Comparison of ENCODE assay signal across 7 mouse cellular contexts in genomic region chr2:32174170-32174741, GRCm38 (mm10). TPM values are rescaled to one million over a fixed set of nuclear protein-coding genes. Genes with fewer than 3 reads are reported as not detected.
DNase-seq lines count a peak whose midpoint lies in the region; ATAC-seq and TF ChIP-seq lines count a peak whose summit lies in the region.

No protein-coding gene starts in this region.

- H3K9ac ChIP-seq in intestine, embryonic 16.5 days (ENCODE audit: low read depth, low read length): no peak overlapping the region
- H3K9ac ChIP-seq in liver, postnatal 0 days (replicated peaks): no peak overlapping the region

- peak; percentile 94 for DNase-seq in ZHBTc4 (ENCODE audit: low read depth, low spot score)
- peak; percentile 76 to 81 for DNase-seq in cerebellum, postnatal 14 days
- peak; percentile 70 for DNase-seq in gastrocnemius, postnatal 25 days
- peak; percentile 40 for DNase-seq in liver, postnatal 0 days
- DNase-seq in ovary, postnatal 36 days (ENCODE audit: low spot score): peak; percentile 64

- 0 out of 2 replicates have a peak, but pooled peaks have one; percentile 19 for TF ChIP-seq EP300 in liver, postnatal 0 days (IDR thresholded peaks at IDR 0.05; ENCODE audit: low read depth)

- ATAC-seq in intestine, embryonic 16.5 days: peak; percentile 87
- peak; percentile 60 for ATAC-seq in liver, postnatal 0 days
- no peak for ATAC-seq in megakaryocyte progenitor cell, adult 5-6 weeks (replicated peaks; ENCODE audit: poor library complexity)

- no peaks in the 10 kb centered on the region for H3K36me3 ChIP-seq in intestine, embryonic 16.5 days (ENCODE audit: control insufficient read depth, insufficient read depth, low read length)
- H3K36me3 ChIP-seq in liver, postnatal 0 days (replicated peaks; ENCODE audit: insufficient read depth, low read length): no peaks in the 10 kb centered on the region

- no peak for TF ChIP-seq CTCF in liver, postnatal 0 days (IDR thresholded peaks at IDR 0.05; ENCODE audit: low read depth)

- whole genome bisulfite sequencing in intestine, embryonic 16.5 days: 7% methylated on average over 13 of the region's 13 CpGs
- 48% methylated on average over 13 of the region's 13 CpGs for WGBS in liver, postnatal 0 days (ENCODE audit: insufficient replicate concordance)

- no peaks in the 10 kb centered on the region for H3K27me3 ChIP-seq in intestine, embryonic 16.5 days (replicated peaks; ENCODE audit: control insufficient read depth, insufficient read depth, low read length)
- no peaks in the 10 kb centered on the region for H3K27me3 ChIP-seq in liver, postnatal 0 days (ENCODE audit: insufficient read depth, low read length)

- peaks cover 44% of the 10 kb centered on the region for H3K4me1 ChIP-seq in intestine, embryonic 16.5 days (ENCODE audit: control insufficient read depth, insufficient read depth, low read length)
- peaks cover 30% of the 10 kb centered on the region for H3K4me1 ChIP-seq in liver, postnatal 0 days (ENCODE audit: insufficient read depth)

- H3K27ac ChIP-seq in intestine, embryonic 16.5 days (ENCODE audit: low read length): peak overlapping the region; percentile 84
- peak overlapping the region; percentile 17; the same call in 1 of the 2 replicates for H3K27ac ChIP-seq in liver, postnatal 0 days (ENCODE audit: low read depth)

- H3K4me3 ChIP-seq in intestine, embryonic 16.5 days (ENCODE audit: low read length): no peak overlapping the region
- no peak overlapping the region for H3K4me3 ChIP-seq in liver, postnatal 0 days (ENCODE audit: low read depth, low read length)

- H3K4me2 ChIP-seq in intestine, embryonic 16.5 days (ENCODE audit: low read depth, low read length): peak overlapping the region; percentile 19
- H3K4me2 ChIP-seq in liver, postnatal 0 days (ENCODE audit: low read depth, low read length): peak overlapping the region; percentile 22; the same call in 1 of the 2 replicates

- H3K9me3 ChIP-seq in intestine, embryonic 16.5 days (ENCODE audit: control insufficient read depth, low read length): no peaks in the 10 kb centered on the region
- H3K9me3 ChIP-seq in liver, postnatal 0 days (ENCODE audit: low read length): no peaks in the 10 kb centered on the region

RNA-seq across cellular contexts. Expression of gene Prrc2b, which starts 23.4 kb away (rescaled TPM):
- 10 to 100 TPM; 67.0 to 69.6 TPM for total RNA-seq in gastrocnemius, postnatal 25 days (2021)
- polyA plus RNA-seq in intestine, embryonic 16.5 days (2015; fragmentation: Nextera tagmentation; extraction: Ambion mirVana): 14.4 and 16.2 TPM in 2 replicates
- 7.5 and 8.4 TPM in 2 replicates for polyA plus RNA-seq in liver, postnatal 0 days (2015; fragmentation: Nextera tagmentation; extraction: Ambion mirVana)
- total RNA-seq in megakaryocyte progenitor cell, adult 5-6 weeks (2015): 37.5 and 37.8 TPM in 2 replicates
- 16.6 and 18.2 TPM in 2 replicates for total RNA-seq in megakaryocyte progenitor cell, adult 5-6 weeks (2017)

Comparison
In these comparisons a context has a peak if more than half of its experiments do, and no peak if none do; other contexts are left out.
1. DNase-seq: peak in every context shown above with its lines; median percentile 94 in ZHBTc4; 78 in cerebellum, postnatal 14 days; 70 in gastrocnemius, postnatal 25 days; 64 in ovary, postnatal 36 days; 40 in liver, postnatal 0 days.